Mouse (Mus musculus) adrenal gland, postnatal 36 days (tissue): ENCODE measurements around the gene Fam214a. TPM values are rescaled to one million over a fixed set of nuclear protein-coding genes. Genes with fewer than 3 reads are reported as not detected.

Experiments used
- DNase-seq, 2 experiments: peaks; one replicate each; pipeline ENCODE4 v3.0.0; 2021; ENCODE audit warnings: mixed read lengths in 1 of 2
- total RNA-seq, 2 experiments: library from RNA; stranded (reverse); gene quantifications; 2 replicates each; pipeline ENCODE4 v1.2.3; 2021

Fam214a gene
- total RNA-seq, 2 experiments from 2014 or later = 75.3 to 86.8 TPM

DNA sequence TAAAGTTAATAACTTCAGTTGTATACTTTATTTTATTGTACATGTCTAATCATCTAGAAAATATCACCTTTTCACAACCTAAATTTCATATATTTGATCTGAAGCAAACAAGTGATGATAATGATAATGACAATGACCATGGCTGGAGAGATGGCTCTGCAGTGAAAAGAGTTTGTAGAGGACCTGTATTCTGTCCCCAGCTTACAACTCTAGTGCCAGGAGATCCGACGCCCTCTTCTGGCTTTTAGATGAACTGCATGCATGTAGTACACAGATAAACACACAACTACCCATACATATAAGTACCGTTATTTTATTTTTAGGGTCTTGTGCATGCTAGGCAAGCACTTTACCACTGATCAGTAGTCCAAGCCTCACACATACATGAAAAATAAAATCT, 1.2 kb upstream of the Fam214a start:
- DNase-seq = no peak

DNA sequence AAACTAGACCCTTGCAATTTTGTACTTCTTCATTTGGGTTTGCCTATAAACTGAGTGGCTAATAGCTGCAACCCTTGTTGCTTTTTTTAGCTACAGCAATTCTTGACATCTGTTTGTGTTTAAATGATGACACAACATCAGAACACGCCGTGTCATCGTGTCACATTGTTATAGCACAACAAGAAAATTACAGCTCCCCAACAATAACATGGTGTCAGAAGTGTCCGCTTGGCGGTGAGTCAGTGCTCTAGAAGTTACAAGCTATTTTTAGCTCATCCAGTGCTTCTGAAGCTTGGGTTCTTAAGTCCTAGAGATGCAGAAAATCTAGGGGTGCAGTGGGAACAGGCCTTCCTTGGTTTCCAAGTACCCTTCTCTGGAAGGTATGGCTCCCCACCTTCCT, 578 bp upstream of the Fam214a start:
- no peak for DNase-seq

GRCm38 (mm10) chr9:74953265-74953958, 728 bp downstream of the Fam214a start:
- peak; percentile 86 to 88 for DNase-seq

DNA sequence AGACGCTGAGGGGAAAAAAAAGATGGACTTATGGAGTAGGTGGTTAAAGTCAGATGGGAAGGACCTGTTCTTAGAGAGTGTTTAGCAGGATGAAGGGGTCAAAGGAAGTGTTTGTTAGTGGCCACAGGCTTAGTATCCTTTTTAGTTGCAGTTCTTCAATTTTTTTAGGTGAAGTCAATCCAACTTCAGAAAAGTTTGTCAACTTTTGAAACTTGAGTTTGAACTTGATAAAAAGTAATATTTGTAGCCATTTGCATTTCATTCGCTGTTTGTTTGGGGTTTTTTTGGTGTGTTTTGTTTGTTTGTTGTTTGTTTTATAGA, 1.2 kb downstream of the Fam214a start:
- no peak for DNase-seq

GRCm38 (mm10) chr9:74954387-74954786, 1.7 kb downstream of the Fam214a start:
- DNase-seq = no peak

DNA sequence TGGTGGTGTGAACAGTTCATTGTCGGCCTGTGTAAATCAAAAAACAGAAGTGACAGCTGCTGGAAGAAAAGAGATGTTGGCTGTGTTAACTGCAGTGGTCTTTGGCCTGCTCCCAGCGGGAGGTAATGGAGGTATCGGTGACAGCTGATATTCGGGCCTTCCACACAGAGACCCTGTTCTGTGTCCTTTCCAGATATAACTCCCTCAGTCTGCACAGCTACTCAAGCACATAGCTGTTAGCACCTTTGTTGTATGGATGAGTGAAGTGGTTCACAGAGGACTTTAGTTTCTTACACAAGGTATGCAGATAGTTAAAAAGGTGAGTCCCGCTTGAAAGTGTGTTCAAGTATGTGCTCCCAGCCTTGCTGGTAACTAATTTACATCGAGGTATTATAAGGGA, 7.9 kb downstream of the Fam214a start:
- DNase-seq = no peak

DNA sequence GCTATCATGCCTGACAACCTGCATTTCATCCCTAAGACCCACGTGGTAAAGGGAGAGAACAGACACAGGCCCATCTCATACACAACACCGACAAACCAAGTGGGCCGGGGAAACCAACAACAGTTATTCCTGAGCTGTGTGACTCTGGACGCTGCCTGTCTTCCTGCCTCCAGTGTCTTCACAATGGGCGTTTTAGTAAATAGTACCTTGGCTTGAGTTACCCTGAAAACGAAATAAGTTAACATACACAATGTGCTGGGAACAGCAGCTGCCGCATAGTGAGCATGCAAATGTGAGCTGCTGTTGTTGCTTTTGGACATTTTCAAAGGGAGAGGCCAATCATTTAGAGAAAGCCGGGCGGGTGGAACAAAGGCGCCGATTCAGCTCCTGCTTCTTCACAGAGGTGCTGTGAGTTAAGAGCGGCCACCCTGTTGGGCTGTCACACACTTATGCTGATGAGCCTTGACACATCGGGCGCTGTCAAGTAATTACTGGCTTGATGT, 8.4 kb downstream of the Fam214a start:
- no peak for DNase-seq

DNA sequence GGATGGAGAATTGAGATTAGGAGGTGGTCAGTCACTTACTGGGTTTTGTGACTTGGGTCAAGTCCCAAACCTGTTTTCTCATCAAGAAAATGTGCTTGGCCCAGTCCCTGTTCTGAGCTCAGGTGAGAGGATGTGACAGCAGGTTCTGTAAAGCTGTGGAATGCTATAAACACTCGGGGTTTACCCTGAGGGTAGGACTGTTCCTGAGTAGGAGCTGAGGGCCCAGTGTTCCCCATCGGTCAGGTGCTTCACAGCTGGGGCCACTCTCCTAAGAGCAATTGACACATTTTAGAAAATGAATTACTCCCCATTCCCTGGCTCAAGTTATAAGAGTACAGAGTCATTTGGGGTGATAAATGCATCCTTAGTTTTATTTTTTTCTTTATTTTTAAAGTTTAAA, 11.3 kb downstream of the Fam214a start:
- DNase-seq = no peak

DNA sequence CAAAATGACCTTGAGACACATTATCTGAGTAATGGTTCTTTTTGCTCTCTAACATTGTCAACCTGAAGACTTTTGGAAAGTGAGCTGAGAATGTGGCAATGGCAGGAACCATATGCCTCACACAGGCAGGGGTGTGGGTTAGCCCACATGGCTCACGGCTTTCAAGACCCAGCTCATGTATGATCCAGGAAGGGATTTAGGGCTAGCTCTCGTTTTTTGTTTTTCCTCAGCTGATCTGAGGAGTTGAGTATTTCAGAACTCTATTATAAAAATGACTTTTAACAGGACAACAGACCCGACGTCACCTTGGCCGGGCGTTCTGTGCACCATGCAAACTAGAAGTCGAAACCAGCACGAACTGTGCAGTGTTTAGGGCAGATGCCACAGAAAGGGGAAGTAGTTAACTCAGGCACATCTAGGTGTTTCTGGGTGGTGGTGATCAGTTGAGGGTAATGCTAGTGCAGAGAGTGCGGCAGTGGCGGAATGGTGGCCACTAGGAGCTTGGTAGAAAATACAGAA, 12.2 kb downstream of the Fam214a start:
- DNase-seq = no peak

- no peak for DNase-seq
These were observed 13.5 kb downstream of the Fam214a start for GRCm38 (mm10) chr9:74966200-74966599.

GRCm38 (mm10) chr9:74968647-74969428, 16.2 kb downstream of the Fam214a start:
- DNase-seq = no peak

DNA sequence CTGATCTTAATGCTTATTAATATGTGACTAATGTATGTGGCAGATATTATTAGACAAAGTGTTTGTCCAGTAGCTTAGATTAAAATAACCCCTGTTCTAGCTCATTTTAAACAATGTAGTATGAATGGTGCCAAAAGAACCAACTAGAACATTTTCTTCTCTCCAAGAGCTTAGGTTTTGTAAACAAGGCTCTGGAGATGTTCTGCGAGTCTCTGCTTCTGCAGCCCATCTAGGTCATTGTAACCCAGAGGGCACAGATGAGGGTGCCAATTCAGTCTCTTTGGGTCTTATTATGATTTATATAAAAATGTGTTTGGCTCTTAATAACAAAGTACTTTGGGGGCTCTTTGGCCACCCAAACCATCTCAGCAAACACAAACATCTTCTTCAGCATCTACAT, 17.9 kb downstream of the Fam214a start:
- DNase-seq = no peak

- DNase-seq = no peak
These were observed 18.7 kb downstream of the Fam214a start for GRCm38 (mm10) chr9:74971191-74971976.

GRCm38 (mm10) chr9:74972736-74973135, 20.1 kb downstream of the Fam214a start:
- DNase-seq = no peak

GRCm38 (mm10) chr9:74973154-74973553, 20.5 kb downstream of the Fam214a start:
- DNase-seq = peak in 1 of 2 experiments; percentile 65

- DNase-seq = peak in 1 of 2 experiments; percentile 63
These were observed 22.1 kb downstream of the Fam214a start for GRCm38 (mm10) chr9:74974758-74975157.

GRCm38 (mm10) chr9:74975416-74975815, 22.7 kb downstream of the Fam214a start:
- no peak for DNase-seq

- DNase-seq = peak; percentile 93 to 95
These were observed 23.4 kb downstream of the Fam214a start for GRCm38 (mm10) chr9:74975911-74976563.

- no peak for DNase-seq
These were observed 24.6 kb downstream of the Fam214a start for GRCm38 (mm10) chr9:74977251-74977650.

GRCm38 (mm10) chr9:74977962-74978361, 25.3 kb downstream of the Fam214a start:
- DNase-seq = peak in 1 of 2 experiments; percentile 46

- peak; percentile 38 to 41 for DNase-seq
These were observed 26.2 kb downstream of the Fam214a start for GRCm38 (mm10) chr9:74978868-74979267.

- DNase-seq = no peak
These were observed 26.7 kb downstream of the Fam214a start for GRCm38 (mm10) chr9:74979371-74979770.
